Mouse (Mus musculus) forebrain, embryonic 15.5 days (tissue): ENCODE results near the gene Angpt4. TPM values are rescaled to one million over a fixed set of nuclear protein-coding genes. Genes with fewer than 3 reads are reported as not detected.
A peak's percentile ranks its signal among the peaks of the same experiment; 100 is the strongest.

Experiments used
- ATAC-seq: fragments of 200-750 bp; cut with Nextera tagmentation; replicated peaks from 2 replicates; pipeline ENCODE4 v1.8.0; 2017; ENCODE audit warnings: mild to moderate bottlenecking, moderate TSS enrichment, moderate library complexity
- H3K27ac ChIP-seq: fragments of 300-500 bp; sonication (generic); replicated peaks from 2 replicates; pipeline ENCODE4 v1.5.1; 2015; ENCODE audit warnings: mild to moderate bottlenecking, inconsistent platforms
- H3K27me3 ChIP-seq: fragments of 300-500 bp; sonication (generic); 2 replicates; pipeline ENCODE4 v1.6.1; 2015; ENCODE audit warnings: inconsistent platforms
- H3K36me3 ChIP-seq: fragments of 300-500 bp; sonication (generic); 2 replicates; pipeline ENCODE4 v1.6.1; 2015; ENCODE audit warnings: mild to moderate bottlenecking, inconsistent platforms
- H3K4me1 ChIP-seq: fragments of 300-500 bp; sonication (generic); 2 replicates; pipeline ENCODE4 v1.6.1; 2015; ENCODE audit warnings: inconsistent platforms
- H3K4me2 ChIP-seq: fragments of 300-500 bp; sonication (generic); replicated peaks from 2 replicates; pipeline ENCODE4 v1.6.1; 2015; ENCODE audit warnings: mild to moderate bottlenecking, inconsistent platforms
- H3K4me3 ChIP-seq: fragments of 300-500 bp; sonication (generic); 2 replicates; pipeline ENCODE4 v1.5.1; 2015; ENCODE audit warnings: mild to moderate bottlenecking, inconsistent platforms
- H3K9ac ChIP-seq: fragments of 300-500 bp; sonication (generic); replicated peaks from 2 replicates; pipeline ENCODE4 v1.6.1; 2015; ENCODE audit warnings: mild to moderate bottlenecking, inconsistent platforms
- H3K9me3 ChIP-seq: fragments of 300-500 bp; sonication (generic); 2 replicates; pipeline ENCODE4 v1.6.1; 2016; ENCODE audit warnings: inconsistent platforms
- WGBS: fragments of 180-500 bp; shearing (Covaris S2); methylation state at CpG from one replicate; pipeline ENCODE4 v1.1.7; 2015; ENCODE audit warnings: mixed read lengths; 5-methylcytosine and 5-hydroxymethylcytosine counted together
- polyA plus RNA-seq: library from polyadenylated mRNA; unstranded; fragments of >200 nt; fragmentation: Nextera tagmentation; extraction: Ambion mirVana; gene quantifications from 2 replicates; pipeline ENCODE4 v1.2.1, GENCODE M21; 2015

The Angpt4 gene
- polyA plus RNA-seq, 1 experiment from 2014 or later: not detected

DNA sequence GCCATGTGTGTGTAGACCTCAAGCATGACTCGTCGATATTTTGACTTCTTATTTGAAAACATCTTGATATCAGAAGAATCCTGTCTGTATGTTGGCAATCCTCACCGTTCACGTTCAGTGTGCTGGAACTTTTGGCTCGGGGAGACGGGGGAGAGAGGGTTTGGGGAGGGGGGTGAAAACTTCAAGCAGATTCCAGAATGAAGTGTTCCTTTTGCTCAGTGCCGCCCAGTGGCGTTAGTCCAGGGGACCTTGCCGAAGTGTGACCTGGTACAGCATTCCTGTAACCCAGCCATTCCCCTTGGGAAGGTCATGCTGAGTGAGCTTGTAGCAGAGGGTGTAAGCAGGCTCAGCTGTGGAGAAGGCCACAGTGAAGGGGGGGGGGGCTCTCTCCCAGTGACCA, 8.1 kb downstream of the Angpt4 start:
- H3K4me3 ChIP-seq: no peak overlapping the region
- H3K27me3 ChIP-seq: no peaks in the 10 kb centered on the region
- no peak overlapping the region for H3K9ac ChIP-seq
- no peaks in the 10 kb centered on the region for H3K36me3 ChIP-seq
- H3K9me3 ChIP-seq: no peaks in the 10 kb centered on the region
- ATAC-seq: no peak
- 89% methylated on average over 9 of the region's 9 CpGs for WGBS
- no peak overlapping the region for H3K4me2 ChIP-seq
- no peak overlapping the region for H3K27ac ChIP-seq
- no peaks in the 10 kb centered on the region for H3K4me1 ChIP-seq

DNA sequence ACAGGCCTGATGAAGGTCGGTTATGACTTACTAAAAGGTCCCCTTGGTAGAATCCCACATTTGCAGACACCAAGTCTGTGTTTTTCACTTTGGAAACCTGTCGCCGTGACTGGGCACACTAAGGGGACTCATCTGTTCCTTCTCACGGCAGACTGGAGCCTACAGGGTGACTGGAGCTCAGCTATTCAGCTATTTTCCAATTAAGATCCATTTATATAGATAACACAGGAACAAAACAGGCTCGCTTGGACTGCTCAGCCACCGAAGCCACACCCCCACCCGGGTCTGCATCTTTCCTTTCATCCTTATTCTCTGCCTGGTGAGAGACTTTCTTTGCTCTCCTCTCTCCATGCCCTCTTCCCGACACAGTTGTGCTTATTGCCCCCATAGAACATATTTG, 10.1 kb downstream of the Angpt4 start:
- Histone ChIP-seq H3K9ac (no peak overlapping the region), H3K27ac (no peak overlapping the region), H3K4me3 (no peak overlapping the region), H3K9me3 (no peaks in the 10 kb centered on the region), H3K4me1 (no peaks in the 10 kb centered on the region), H3K36me3 (no peaks in the 10 kb centered on the region), H3K4me2 (no peak overlapping the region), H3K27me3 (no peaks in the 10 kb centered on the region)
- no peak for ATAC-seq
- WGBS: 43% methylated on average over 8 of the region's 8 CpGs

DNA sequence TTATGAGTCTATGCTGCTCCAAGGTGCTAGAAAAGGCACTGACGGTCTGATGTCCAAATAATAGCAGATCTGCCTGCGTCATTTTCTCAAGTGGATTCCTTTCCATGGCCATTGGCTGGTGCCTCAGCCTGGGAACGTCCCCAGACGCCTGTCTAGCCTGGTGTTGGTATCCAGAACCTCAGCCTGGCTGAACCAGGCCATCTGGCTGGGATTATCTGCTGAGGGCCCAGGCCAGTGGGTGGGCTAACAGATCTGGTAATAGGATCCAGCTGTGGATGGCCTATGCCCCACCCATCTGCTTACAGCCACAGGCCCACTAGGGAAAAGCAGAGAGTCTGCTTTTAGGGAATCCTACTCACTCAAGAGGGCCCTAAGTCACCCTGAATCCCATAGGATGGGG, 10.6 kb downstream of the Angpt4 start:
- Histone ChIP-seq H3K4me1 (no peaks in the 10 kb centered on the region), H3K27me3 (no peaks in the 10 kb centered on the region), H3K9ac (no peak overlapping the region), H3K36me3 (no peaks in the 10 kb centered on the region), H3K4me3 (no peak overlapping the region), H3K4me2 (no peak overlapping the region), H3K27ac (no peak overlapping the region), H3K9me3 (no peaks in the 10 kb centered on the region)
- 55% methylated on average over 4 of the region's 4 CpGs for WGBS
- no peak for ATAC-seq

GRCm38 (mm10) chr2:151924276-151924675, 13.3 kb downstream of the Angpt4 start:
- Histone ChIP-seq H3K9ac (no peak overlapping the region), H3K4me2 (no peak overlapping the region), H3K4me1 (no peaks in the 10 kb centered on the region), H3K27ac (no peak overlapping the region), H3K9me3 (no peaks in the 10 kb centered on the region), H3K4me3 (no peak overlapping the region), H3K27me3 (no peaks in the 10 kb centered on the region), H3K36me3 (no peaks in the 10 kb centered on the region)
- WGBS: 77% methylated on average over 7 of the region's 7 CpGs
- ATAC-seq: no peak

GRCm38 (mm10) chr2:151925715-151926114, 14.7 kb downstream of the Angpt4 start:
- Histone ChIP-seq H3K4me1 (no peaks in the 10 kb centered on the region), H3K4me2 (no peak overlapping the region), H3K9me3 (no peaks in the 10 kb centered on the region), H3K27ac (no peak overlapping the region), H3K9ac (no peak overlapping the region), H3K36me3 (no peaks in the 10 kb centered on the region), H3K4me3 (no peak overlapping the region), H3K27me3 (no peaks in the 10 kb centered on the region)
- WGBS: 76% methylated on average over 4 of the region's 4 CpGs
- ATAC-seq: no peak

GRCm38 (mm10) chr2:151927103-151927502, 16.1 kb downstream of the Angpt4 start:
- Histone ChIP-seq H3K4me1 (no peaks in the 10 kb centered on the region), H3K9me3 (no peaks in the 10 kb centered on the region), H3K9ac (no peak overlapping the region), H3K27me3 (no peaks in the 10 kb centered on the region), H3K36me3 (no peaks in the 10 kb centered on the region), H3K4me3 (no peak overlapping the region), H3K4me2 (no peak overlapping the region), H3K27ac (no peak overlapping the region)
- 94% methylated on average over 11 of the region's 11 CpGs for WGBS
- no peak for ATAC-seq

DNA sequence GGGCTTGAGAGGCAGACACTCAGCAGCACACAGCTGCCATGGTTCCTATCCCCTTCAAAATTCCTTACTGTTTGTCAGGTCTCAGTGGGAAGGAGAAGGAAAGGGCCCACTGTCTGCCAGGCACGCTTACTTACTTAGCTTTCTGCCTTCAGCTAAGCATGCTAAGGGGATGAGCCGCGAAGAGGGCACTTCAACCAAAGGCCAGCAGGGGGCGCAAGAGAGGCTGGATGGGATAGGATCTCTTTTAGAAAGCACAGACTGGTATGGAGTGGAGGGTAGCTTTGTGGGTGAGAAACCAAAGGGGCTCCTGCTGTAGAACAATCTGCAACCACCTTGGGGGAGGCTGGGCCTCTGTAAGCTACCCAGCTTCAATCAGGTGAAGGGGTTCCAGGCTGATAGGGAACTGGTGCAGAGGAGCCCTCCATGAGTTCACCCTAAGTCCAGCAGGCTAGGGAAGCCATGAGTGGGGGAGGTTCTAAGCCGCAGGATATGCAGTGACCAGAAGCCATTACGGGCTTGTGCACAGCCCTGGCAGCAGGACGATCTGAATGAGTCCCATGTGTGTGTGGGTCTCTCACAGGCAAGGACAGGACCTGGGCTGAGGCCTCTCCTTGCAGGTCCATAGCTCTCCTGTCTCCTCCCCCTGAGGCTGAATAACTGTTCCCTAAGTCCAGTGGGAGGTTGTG, 19.5 kb downstream of the Angpt4 start:
- ATAC-seq: peak; percentile 71; the same call in 1 of the 2 replicates
- Histone ChIP-seq H3K4me1 (no peaks in the 10 kb centered on the region), H3K36me3 (no peaks in the 10 kb centered on the region), H3K27ac (no peak overlapping the region), H3K4me2 (no peak overlapping the region), H3K4me3 (no peak overlapping the region), H3K9ac (no peak overlapping the region), H3K27me3 (no peaks in the 10 kb centered on the region), H3K9me3 (no peaks in the 10 kb centered on the region)
- WGBS: 39% methylated on average over 7 of the region's 7 CpGs

DNA sequence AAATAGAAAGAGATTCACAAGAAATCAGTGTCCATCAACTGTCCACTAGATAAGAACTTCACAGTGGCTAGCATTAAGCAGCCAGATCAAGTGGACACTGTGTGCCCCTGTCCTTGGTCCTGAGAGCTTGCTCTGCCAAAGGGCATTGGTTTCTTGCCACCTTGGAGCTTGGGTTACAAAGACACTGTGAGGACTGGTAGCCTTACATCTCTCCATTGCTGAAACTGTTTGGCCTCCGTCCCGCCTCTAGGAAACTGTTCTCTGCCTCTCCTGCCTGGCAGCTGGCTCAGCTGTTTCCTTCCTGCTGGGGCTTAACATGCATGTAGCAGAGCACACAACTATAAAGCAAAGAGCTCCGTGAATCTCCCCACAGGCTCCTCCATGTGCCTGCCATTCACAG, 26.9 kb downstream of the Angpt4 start:
- H3K4me2 ChIP-seq: no peak overlapping the region
- no peaks in the 10 kb centered on the region for H3K9me3 ChIP-seq
- no peaks in the 10 kb centered on the region for H3K4me1 ChIP-seq
- H3K4me3 ChIP-seq: no peak overlapping the region
- WGBS: 47% methylated on average over 3 of the region's 3 CpGs
- H3K27ac ChIP-seq: no peak overlapping the region
- ATAC-seq: no peak
- no peak overlapping the region for H3K9ac ChIP-seq
- H3K36me3 ChIP-seq: no peaks in the 10 kb centered on the region
- no peaks in the 10 kb centered on the region for H3K27me3 ChIP-seq

- WGBS: 59% methylated on average over 11 of the region's 11 CpGs
- Histone ChIP-seq H3K9ac (no peak overlapping the region), H3K4me2 (no peak overlapping the region), H3K27me3 (no peaks in the 10 kb centered on the region), H3K27ac (no peak overlapping the region), H3K9me3 (no peaks in the 10 kb centered on the region), H3K36me3 (no peaks in the 10 kb centered on the region), H3K4me3 (no peak overlapping the region), H3K4me1 (no peaks in the 10 kb centered on the region)
- no peak for ATAC-seq
Measured at GRCm38 (mm10) chr2:151938780-151939200, 27.8 kb downstream of the Angpt4 start.

GRCm38 (mm10) chr2:151939651-151940420, 28.8 kb downstream of the Angpt4 start:
- ATAC-seq: no peak
- Histone ChIP-seq H3K9me3 (no peaks in the 10 kb centered on the region), H3K9ac (no peak overlapping the region), H3K27me3 (no peaks in the 10 kb centered on the region), H3K27ac (no peak overlapping the region), H3K36me3 (no peaks in the 10 kb centered on the region), H3K4me2 (no peak overlapping the region), H3K4me1 (no peaks in the 10 kb centered on the region), H3K4me3 (no peak overlapping the region)
- WGBS: 85% methylated on average over 5 of the region's 5 CpGs

- no peak for ATAC-seq
- Histone ChIP-seq H3K27ac (no peak overlapping the region), H3K36me3 (no peaks in the 10 kb centered on the region), H3K4me3 (no peak overlapping the region), H3K4me1 (no peaks in the 10 kb centered on the region), H3K4me2 (no peak overlapping the region), H3K27me3 (no peaks in the 10 kb centered on the region), H3K9me3 (no peaks in the 10 kb centered on the region), H3K9ac (no peak overlapping the region)
- 31% methylated on average over 2 of the region's 2 CpGs for whole genome bisulfite sequencing
Measured at GRCm38 (mm10) chr2:151941269-151941668, 30.3 kb downstream of the Angpt4 start.

GRCm38 (mm10) chr2:151944106-151944505, 33.1 kb downstream of the Angpt4 start:
- Histone ChIP-seq H3K36me3 (no peaks in the 10 kb centered on the region), H3K4me2 (no peak overlapping the region), H3K27ac (no peak overlapping the region), H3K4me1 (no peaks in the 10 kb centered on the region), H3K9ac (no peak overlapping the region), H3K27me3 (no peaks in the 10 kb centered on the region), H3K9me3 (no peaks in the 10 kb centered on the region), H3K4me3 (no peak overlapping the region)
- WGBS: 70% methylated on average over 2 of the region's 2 CpGs
- ATAC-seq: no peak
